Mouse (Mus musculus) 3T3-L1 (cell line): Measurements from ENCODE around the gene Tbc1d1.

ENCODE experiments used
- DNase-seq: peaks from one replicate; pipeline ENCODE4 v3.0.0-alpha.2; 2015; ENCODE audit warnings: low read depth, low spot score

Tbc1d1 gene

DNA sequence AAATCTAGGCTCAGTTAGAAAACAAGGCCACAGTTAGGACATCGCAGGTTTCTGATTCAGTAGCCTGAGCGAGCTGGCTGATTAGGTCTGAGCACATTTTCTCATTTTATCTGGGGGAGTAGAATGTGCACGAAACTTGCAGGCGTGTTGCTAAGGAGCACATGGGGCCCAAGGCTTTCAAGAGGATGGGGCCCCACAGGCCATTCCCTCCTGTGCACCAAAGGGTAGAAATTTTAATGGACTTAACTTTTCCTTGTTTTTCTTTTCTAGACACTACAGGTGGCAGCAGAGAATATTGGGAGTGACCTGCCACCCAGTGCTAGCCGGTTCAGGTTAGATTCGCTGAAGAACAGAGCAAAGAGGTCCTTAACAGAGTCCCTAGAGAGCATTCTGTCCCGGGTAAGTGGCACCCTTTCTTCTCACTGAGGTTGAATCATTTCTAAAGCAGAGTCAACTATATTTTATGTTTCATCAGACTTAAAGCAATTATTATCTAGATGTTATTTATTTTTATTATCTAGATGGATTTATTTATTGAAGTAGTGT, 121.6 kb downstream of the Tbc1d1 start:
- DNase-seq = no peak

- no peak for DNase-seq
Observed at GRCm38 (mm10) chr5:64279668-64280067, 123.6 kb downstream of the Tbc1d1 start.

DNA sequence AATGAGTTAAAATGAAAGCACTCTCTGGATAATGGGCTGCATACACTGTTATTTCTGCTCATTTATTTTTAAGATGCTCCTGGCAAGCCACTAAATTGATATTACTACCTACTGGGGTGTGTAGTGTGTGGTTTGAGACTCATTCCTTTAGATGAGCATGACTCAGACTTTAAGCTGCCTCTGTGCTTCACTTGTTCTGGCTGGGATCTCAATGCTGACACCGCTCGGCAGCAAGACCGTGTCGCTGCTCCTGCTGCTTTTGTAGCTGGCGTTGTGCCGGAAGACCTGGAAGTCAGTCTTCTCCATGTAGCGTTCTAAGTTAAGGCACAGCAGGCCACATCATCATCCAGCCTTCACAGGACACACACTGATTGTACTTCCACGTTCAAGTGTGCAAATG, 124.1 kb downstream of the Tbc1d1 start:
- DNase-seq = peak; percentile 87

- peak; percentile 53 for DNase-seq
Observed at GRCm38 (mm10) chr5:64280613-64281012, 124.5 kb downstream of the Tbc1d1 start.

DNA sequence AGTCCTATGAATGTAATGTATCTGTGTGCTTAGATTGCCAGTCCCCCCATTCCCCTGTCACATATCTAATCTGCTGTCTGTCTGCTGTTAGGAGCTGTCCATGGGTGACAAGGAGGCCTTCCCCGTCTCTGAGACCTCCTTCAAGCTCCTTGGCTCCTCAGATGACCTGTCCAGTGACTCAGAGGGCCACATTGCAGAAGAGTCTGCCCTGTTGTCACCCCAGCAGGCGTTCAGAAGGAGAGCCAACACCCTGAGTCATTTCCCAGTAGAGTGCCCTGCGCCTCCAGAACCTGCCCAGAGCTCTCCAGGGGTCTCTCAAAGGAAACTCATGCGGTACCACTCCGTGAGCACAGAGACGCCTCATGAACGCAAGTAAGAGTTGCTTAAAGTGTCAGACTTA, 125.6 kb downstream of the Tbc1d1 start:
- DNase-seq = peak; percentile 74

DNA sequence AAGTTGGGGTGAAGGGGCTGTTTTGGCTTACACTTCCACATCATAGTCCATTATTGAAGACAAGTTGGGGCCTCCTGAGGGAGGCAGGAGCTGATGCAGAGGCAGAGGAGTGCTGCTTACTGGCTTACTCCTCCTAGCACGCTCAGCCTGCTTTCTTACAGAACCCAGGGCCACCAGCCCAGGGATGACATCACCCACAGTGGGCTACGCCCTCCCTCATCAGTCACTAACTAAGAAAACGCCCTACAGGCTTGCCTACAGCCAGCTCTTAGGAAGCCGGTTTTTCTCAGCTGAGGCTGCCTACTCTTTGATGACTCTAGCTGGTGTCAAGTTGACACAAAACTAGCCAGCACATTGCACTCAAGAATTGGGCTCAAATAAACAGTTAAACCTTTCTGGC, 126.5 kb downstream of the Tbc1d1 start:
- DNase-seq = peak; percentile 44

DNA sequence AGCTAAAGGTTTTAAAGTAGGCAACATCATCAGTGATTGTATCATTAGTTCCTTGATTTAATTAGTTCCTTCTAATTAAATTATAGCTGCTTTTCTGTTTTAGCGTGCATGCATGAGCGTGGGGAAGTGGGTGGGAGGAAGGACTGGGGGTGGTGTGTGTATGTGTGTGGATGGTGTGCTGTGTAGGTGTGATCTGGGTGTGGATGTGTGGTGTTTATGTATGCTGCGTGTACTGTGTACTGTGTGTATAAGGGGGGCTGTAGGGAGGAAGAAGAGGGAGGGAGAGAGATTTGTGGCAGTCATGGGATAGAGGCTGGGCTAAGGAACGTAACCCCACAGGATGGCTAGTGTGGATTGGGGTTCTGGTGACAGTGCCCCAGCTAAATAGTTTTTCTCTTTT, 129.2 kb downstream of the Tbc1d1 start:
- DNase-seq = no peak

GRCm38 (mm10) chr5:64285851-64286250, 129.7 kb downstream of the Tbc1d1 start:
- DNase-seq = no peak

GRCm38 (mm10) chr5:64287287-64287686, 131.2 kb downstream of the Tbc1d1 start:
- DNase-seq = no peak

DNA sequence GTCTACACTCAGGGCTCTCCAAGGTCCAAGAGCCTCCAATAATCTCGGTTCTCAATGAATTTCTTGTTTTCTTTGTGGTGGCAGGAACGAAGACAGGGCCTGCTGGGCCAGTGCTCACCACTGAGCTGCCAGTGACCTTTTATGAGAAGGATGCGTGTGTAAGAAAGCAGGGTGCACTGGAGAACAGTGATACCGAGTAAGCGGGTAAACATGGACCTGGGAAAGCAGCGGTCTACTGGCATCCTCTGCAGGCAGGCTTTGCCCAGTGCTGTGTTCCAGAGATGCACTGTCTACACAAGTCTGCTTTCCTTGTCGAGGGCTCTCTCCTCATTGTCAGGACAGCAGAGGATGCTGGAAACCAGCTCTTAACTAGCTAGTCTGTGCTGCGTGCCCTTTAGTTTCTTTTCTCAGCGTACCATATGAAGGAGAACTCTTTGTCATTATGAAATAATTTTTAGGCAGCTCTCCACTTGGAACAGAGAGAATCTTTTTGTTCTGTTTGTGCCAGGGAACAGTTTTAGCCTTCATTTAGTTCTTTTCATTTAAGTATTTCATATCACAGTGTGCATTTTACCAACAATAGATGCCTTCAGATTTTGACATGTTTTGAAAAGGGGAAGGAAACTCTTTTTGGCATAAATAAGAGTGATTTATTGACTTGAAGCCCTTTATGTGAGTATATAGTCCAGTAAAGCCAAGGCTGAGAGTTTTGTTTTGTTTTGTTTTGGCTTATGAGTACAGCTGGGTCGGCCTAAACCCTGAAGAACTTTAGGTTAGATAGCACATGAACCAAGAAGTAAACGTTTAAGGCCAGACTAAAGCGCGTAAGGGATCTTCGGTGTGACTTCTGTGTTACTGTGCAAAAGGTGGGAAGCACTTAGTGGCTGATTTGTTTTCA, 132.2 kb downstream of the Tbc1d1 start:
- DNase-seq = no peak

GRCm38 (mm10) chr5:64289202-64290060, 133.3 kb downstream of the Tbc1d1 start:
- peak; percentile 97 for DNase-seq

GRCm38 (mm10) chr5:64290061-64290345, 133.9 kb downstream of the Tbc1d1 start:
- DNase-seq = no peak

GRCm38 (mm10) chr5:64291657-64292056, 135.6 kb downstream of the Tbc1d1 start:
- no peak for DNase-seq

DNA sequence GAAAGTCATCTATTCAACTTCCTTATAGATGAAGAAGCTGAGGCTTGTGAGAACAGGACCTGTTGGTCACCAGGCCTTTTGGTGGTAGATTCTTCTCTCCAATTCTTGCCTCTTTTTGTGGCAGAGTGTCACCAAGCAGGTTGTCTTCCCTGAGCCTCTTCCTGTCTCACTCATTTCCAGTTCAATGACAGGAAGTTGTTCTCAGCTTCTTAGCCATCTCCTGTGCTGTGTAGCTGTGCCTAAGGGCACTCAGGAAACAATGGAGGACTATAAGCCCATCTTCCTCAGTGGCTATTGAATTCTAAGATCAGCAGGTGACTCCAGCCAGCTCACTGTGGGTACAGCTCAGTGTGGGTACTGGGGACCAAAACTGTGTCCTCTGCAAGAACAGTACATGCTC, 139.5 kb downstream of the Tbc1d1 start:
- DNase-seq = no peak

DNA sequence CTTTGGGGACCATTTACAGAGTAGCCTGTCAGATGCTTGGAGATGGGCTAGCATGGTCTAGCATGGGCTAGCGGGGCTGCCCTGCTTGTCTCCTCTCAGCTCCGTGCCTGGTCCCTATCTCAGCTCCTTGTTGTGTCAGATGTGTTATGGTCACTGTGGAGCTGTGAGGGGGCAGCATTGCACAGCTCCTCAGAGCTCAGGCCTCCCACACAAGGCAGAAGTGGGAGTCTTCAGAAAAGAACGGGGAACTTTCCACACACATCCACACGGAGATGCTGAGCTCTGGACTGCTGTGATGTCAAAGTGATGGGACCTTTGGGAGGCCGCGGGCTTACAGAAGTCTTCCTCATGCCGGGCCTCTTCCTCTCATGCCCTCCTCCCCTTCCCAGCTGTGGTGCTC, 140.2 kb downstream of the Tbc1d1 start:
- no peak for DNase-seq

DNA sequence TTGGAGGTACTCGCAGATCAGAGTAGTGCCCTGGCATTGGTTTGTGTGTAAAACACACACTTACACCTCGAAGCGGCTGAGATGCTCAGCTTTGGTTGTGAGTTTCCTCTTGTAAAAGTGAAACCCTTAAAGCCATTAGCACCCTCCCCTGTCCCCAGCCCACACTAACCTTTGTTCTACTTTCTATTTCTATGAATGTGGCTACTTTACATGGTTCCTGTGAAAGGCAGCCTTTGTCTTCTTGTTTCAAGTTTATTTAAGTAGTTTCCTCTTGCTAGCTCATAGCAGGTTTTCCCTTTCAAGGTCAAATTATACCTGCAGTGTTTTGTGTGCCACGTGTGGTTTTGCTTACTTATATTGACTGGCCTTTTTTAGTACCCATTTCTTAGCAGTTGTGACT, 141.0 kb downstream of the Tbc1d1 start:
- DNase-seq = no peak

GRCm38 (mm10) chr5:64298331-64299036, 142.4 kb downstream of the Tbc1d1 start:
- DNase-seq = peak; percentile 97

DNA sequence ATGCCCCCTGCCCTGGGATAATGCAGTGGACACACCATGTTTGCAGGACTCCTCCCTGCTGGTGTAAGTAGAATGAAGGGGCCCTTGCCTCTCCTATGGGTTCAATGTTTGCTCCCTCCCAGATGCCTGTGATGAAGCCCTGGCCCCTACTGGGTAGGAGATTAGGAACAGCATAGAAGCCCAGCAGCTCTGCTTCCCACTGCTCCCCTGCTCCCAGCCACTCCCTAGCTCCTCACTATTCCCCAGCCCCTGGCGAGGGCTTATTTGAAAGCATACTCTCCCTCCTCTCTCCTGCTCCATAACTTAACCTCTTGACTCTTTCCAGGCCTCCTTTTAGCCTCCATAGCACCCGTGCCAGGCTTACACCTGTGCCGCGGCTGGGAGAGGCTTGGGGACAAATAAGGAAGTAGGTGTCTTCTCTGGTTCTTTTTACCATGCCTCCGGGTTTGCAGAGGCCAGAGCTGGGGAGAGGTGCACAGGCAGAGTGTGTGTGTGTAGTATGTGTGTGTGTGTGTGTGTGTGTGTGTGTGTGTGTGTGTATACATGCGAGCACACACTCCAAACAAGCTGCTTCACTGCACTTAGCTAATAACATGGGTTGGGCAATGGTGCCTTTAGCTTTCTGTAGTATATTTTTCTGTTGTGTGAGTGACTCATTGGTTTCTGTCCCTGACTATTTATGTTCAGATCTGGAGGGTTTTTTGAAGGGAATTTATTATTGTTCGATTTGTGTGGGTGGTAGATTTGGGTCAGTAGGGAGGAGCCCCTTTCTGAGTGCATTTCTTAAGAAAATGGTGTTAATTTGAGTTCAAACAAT, 143.6 kb downstream of the Tbc1d1 start:
- peak; percentile 63 for DNase-seq

DNA sequence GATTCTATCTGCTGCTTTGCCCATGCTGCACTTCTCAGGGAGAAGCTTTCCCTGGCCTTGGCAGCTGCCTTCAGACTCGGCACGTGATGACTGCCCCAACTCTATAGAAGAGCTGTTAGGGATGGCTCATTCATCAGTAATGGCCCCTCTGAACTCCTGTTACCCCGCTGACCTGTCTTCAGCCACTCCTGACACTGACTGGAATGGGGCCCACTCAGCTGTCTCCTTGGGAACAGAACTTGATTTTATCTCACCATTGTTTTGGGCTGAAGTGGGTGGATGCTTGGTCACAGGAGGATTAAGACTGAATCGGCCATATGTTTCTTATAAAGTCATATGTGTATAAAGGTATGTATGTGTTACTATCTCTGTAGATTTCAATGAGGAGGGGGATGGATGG, 145.1 kb downstream of the Tbc1d1 start:
- no peak for DNase-seq

- no peak for DNase-seq
Observed at GRCm38 (mm10) chr5:64307289-64307688, 151.2 kb downstream of the Tbc1d1 start.

DNA sequence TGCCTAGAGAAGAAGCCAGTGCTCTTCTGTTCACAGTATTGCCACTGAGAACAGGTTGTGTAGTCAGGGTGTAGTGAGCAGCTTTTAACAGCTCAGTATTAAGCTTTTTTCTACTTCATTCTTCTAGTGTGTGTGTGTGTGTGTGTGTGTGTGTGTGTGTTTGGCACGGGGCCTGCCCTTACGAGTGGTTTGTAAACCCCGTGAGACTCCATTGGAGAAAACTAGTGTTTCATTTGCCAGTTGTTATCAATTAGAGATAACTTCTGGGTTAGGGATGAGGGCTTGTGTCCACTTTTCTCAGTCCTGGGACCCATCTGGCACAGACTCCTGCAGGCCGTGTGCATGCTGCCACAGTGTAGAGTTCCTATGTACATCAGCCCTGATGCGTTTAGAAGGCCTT, 156.2 kb downstream of the Tbc1d1 start:
- no peak for DNase-seq
